Mouse (Mus musculus): ENCODE measurements around the gene Alox12b.

The Alox12b gene

GRCm38 (mm10) chr11:69123693-69124497 is 32.9 kb upstream of the Alox12b start:
- DNase-seq (ENCODE audit: low spot score): peak; percentile 90

GRCm38 (mm10) chr11:69124498-69124847 is 32.3 kb upstream of the Alox12b start:
- peak; percentile 77 for DNase-seq (ENCODE audit: low spot score)

- peak; percentile 87 for DNase-seq (ENCODE audit: low spot score)
These were observed 31.5 kb upstream of the Alox12b start for GRCm38 (mm10) chr11:69125041-69125851.

GRCm38 (mm10) chr11:69125852-69125918 is 31.1 kb upstream of the Alox12b start, which contains the start of gene Aloxe3:
Gene Aloxe3 (plus strand): TSS chr11:69125896.
- no peak for DNase-seq (ENCODE audit: low spot score)

GRCm38 (mm10) chr11:69125919-69126705 is 30.7 kb upstream of the Alox12b start:
- DNase-seq (ENCODE audit: low spot score): no peak

- DNase-seq (ENCODE audit: low spot score): no peak
These were observed 30.1 kb upstream of the Alox12b start for GRCm38 (mm10) chr11:69126706-69127095.

- DNase-seq (ENCODE audit: low spot score): no peak
These were observed 28.2 kb upstream of the Alox12b start for GRCm38 (mm10) chr11:69128426-69129122.

GRCm38 (mm10) chr11:69133566-69133922 is 23.2 kb upstream of the Alox12b start:
- DNase-seq (ENCODE audit: low spot score): no peak

- DNase-seq (ENCODE audit: low spot score): peak; percentile 82
These were observed 22.7 kb upstream of the Alox12b start for GRCm38 (mm10) chr11:69133923-69134621.

GRCm38 (mm10) chr11:69134622-69134968 is 22.2 kb upstream of the Alox12b start:
- DNase-seq (ENCODE audit: low spot score): no peak

GRCm38 (mm10) chr11:69135361-69135760 is 21.4 kb upstream of the Alox12b start:
- DNase-seq (ENCODE audit: low spot score): no peak

GRCm38 (mm10) chr11:69147546-69147945 is 9.2 kb upstream of the Alox12b start:
- DNase-seq (ENCODE audit: low spot score): no peak

GRCm38 (mm10) chr11:69148451-69148960 is 8.3 kb upstream of the Alox12b start:
- no peak for DNase-seq (ENCODE audit: low spot score)

GRCm38 (mm10) chr11:69149728-69150127 is 7.1 kb upstream of the Alox12b start:
- no peak for DNase-seq (ENCODE audit: low spot score)

- DNase-seq (ENCODE audit: low spot score): peak; percentile 91
These were observed 6.3 kb upstream of the Alox12b start for GRCm38 (mm10) chr11:69150444-69150843.

- no peak for DNase-seq (ENCODE audit: low spot score)
These were observed 5.8 kb upstream of the Alox12b start for GRCm38 (mm10) chr11:69151004-69151403.

GRCm38 (mm10) chr11:69153831-69154230 is 3.0 kb upstream of the Alox12b start:
- no peak for DNase-seq (ENCODE audit: low spot score)

- DNase-seq (ENCODE audit: low spot score): no peak
These were observed 1.4 kb upstream of the Alox12b start for GRCm38 (mm10) chr11:69155351-69155750.

GRCm38 (mm10) chr11:69169313-69169712 is 12.5 kb downstream of the Alox12b start:
- no peak for DNase-seq (ENCODE audit: low spot score)

- peak; percentile 87 for DNase-seq (ENCODE audit: low spot score)
These were observed 14.8 kb downstream of the Alox12b start for GRCm38 (mm10) chr11:69171626-69172025.

- DNase-seq (ENCODE audit: low spot score): no peak
These were observed 15.8 kb downstream of the Alox12b start for GRCm38 (mm10) chr11:69172606-69173005.

GRCm38 (mm10) chr11:69174722-69175121 is 17.9 kb downstream of the Alox12b start:
- no peak for DNase-seq (ENCODE audit: low spot score)

All from testis, postnatal 10 days (tissue).